Mouse (Mus musculus) liver, embryonic 14.5 days (tissue): ENCODE results near the gene Cst6.

Experiments
- CTCF ChIP-seq: IDR thresholded peaks from 2 replicates; pipeline ENCODE4 v1.5.1; 2016; ENCODE audit warnings: antibody characterized with exemption, low read depth, control low read depth
- EP300 ChIP-seq: IDR thresholded peaks from 2 replicates; pipeline ENCODE4 v1.6.1; 2016; ENCODE audit warnings: antibody characterized with exemption, low read depth

- TF ChIP-seq EP300, result no peak
- TF ChIP-seq CTCF, result no peak
Measured at GRCm38 (mm10) chr19:5364124-5364523, 14.8 kb upstream of the Cst6 start.
